Mouse (Mus musculus) MEL (cell line): Measurements from ENCODE around the gene Cabcoco1. TPM values are rescaled to one million over a fixed set of nuclear protein-coding genes. Genes with fewer than 3 reads are reported as not detected.

ENCODE experiments used
- DNase-seq: peaks from one replicate; pipeline ENCODE4 v3.0.0; 2011; ENCODE audit warnings: low read depth, low spot score
- H3K27ac ChIP-seq: 2 replicates; pipeline ENCODE4 v1.5.1; 2012; ENCODE audit warnings: low read depth, mild to moderate bottlenecking, control low read depth, low read length, moderate library complexity; ENCODE audit not compliant: control insufficient read depth
- H3K27me3 ChIP-seq, 2 experiments: fragments of 150-350 bp in 1 of 2; sonication (generic) in 1 of 2; 2 replicates each; pipeline ENCODE4 v1.6.1; 2012; ENCODE audit warnings: low read length in 2 of 2, mild to moderate bottlenecking in 2 of 2, improper control_type of control experiment in 1 of 2, moderate library complexity in 1 of 2; ENCODE audit not compliant: insufficient read depth in 2 of 2, control insufficient read depth in 1 of 2
- H3K36me3 ChIP-seq, 2 experiments: 2 replicates each; pipeline ENCODE4 v1.6.1; 2012 to 2014; ENCODE audit warnings: low read length in 2 of 2, improper control_type of control experiment in 1 of 2, inconsistent platforms in 1 of 2, mild to moderate bottlenecking in 1 of 2; ENCODE audit not compliant: insufficient read depth in 2 of 2, control insufficient read depth in 1 of 2
- H3K4me1 ChIP-seq, 2 experiments: fragments of 150-350 bp in 1 of 2; sonication (generic) in 1 of 2; 2 replicates each; pipeline ENCODE4 v1.6.1; 2012; ENCODE audit warnings: low read length in 2 of 2, improper control_type of control experiment in 1 of 2, mild to moderate bottlenecking in 1 of 2; ENCODE audit not compliant: insufficient read depth in 2 of 2, control insufficient read depth in 1 of 2
- H3K4me3 ChIP-seq, 2 experiments: fragments of 150-350 bp in 1 of 2; sonication (generic) in 1 of 2; 2 replicates each; pipeline ENCODE4 v1.5.1; 2012; ENCODE audit warnings: low read depth in 2 of 2, low read length in 2 of 2, mild to moderate bottlenecking in 2 of 2, moderate library complexity in 2 of 2, control low read depth in 1 of 2, improper control_type of control experiment in 1 of 2; ENCODE audit not compliant: control insufficient read depth in 1 of 2, insufficient read depth in 1 of 2
- H3K79me2 ChIP-seq: 2 replicates; pipeline ENCODE4 v1.6.1; 2012; ENCODE audit warnings: mild to moderate bottlenecking, low read length, moderate library complexity; ENCODE audit not compliant: control insufficient read depth, poor library complexity, insufficient read depth
- H3K9ac ChIP-seq: 2 replicates; pipeline ENCODE4 v1.6.1; 2012; ENCODE audit warnings: low read depth, mild to moderate bottlenecking, control low read depth, low read length, moderate library complexity; ENCODE audit not compliant: control insufficient read depth, poor library complexity, severe bottlenecking
- H3K9me3 ChIP-seq: fragments of 150-350 bp; sonication (generic); replicated peaks from 2 replicates; pipeline ENCODE4 v1.6.1; 2012; ENCODE audit warnings: mild to moderate bottlenecking, low read length, improper control_type of control experiment, moderate library complexity; ENCODE audit not compliant: insufficient read depth
- CHD1 ChIP-seq: IDR thresholded peaks from 2 replicates; pipeline ENCODE4 v1.6.1; 2012; ENCODE audit warnings: low read depth, mild to moderate bottlenecking, inconsistent platforms, low read length, improper control_type of control experiment
- CTCF ChIP-seq, 3 experiments: IDR thresholded peaks in 2 of 3; conservative IDR thresholded peaks in 1 of 3; 2 replicates each; pipeline ENCODE4 v1.5.1; 2011 to 2012; ENCODE audit warnings: low read length in 3 of 3, low read depth in 2 of 3, mild to moderate bottlenecking in 2 of 3, improper control_type of control experiment in 1 of 3, inconsistent platforms in 1 of 3, mixed read lengths in 1 of 3, moderate library complexity in 1 of 3; ENCODE audit not compliant: control insufficient read depth in 1 of 3, insufficient read depth in 1 of 3, poor library complexity in 1 of 3, severe bottlenecking in 1 of 3
- ELF1 ChIP-seq: IDR thresholded peaks from 2 replicates; pipeline ENCODE4 v1.6.1; 2014; ENCODE audit warnings: low read depth, mild to moderate bottlenecking, inconsistent platforms, low read length, improper control_type of control experiment, moderate library complexity
- EP300 ChIP-seq, 2 experiments: IDR thresholded peaks; 2 replicates each; pipeline ENCODE4 v1.6.1; 2011; ENCODE audit warnings: improper control_type of control experiment in 2 of 2, low read length in 2 of 2, low read depth in 1 of 2, mild to moderate bottlenecking in 1 of 2
- GATA1 ChIP-seq: IDR thresholded peaks from 2 replicates; pipeline ENCODE4 v1.6.1; 2011; ENCODE audit warnings: low read depth, low read length, improper control_type of control experiment
- JUND ChIP-seq: IDR thresholded peaks from 2 replicates; pipeline ENCODE4 v1.6.1; 2011; ENCODE audit warnings: low read depth, mild to moderate bottlenecking, improper control_type of control experiment, low read length
- KAT2A ChIP-seq: conservative IDR thresholded peaks from 2 replicates; pipeline ENCODE4 v1.6.1; 2012; ENCODE audit warnings: low read depth, low read length, improper control_type of control experiment, inconsistent platforms
- MAX ChIP-seq: IDR thresholded peaks from 2 replicates; pipeline ENCODE4 v1.6.1; 2011; ENCODE audit warnings: low read length, improper control_type of control experiment
- MAZ ChIP-seq: IDR thresholded peaks from 2 replicates; pipeline ENCODE4 v1.6.1; 2012; ENCODE audit warnings: low read depth, mild to moderate bottlenecking, inconsistent platforms, low read length, improper control_type of control experiment
- MXI1 ChIP-seq: IDR thresholded peaks from 2 replicates; pipeline ENCODE4 v1.6.1; 2011; ENCODE audit warnings: mild to moderate bottlenecking, low read depth, low read length, improper control_type of control experiment
- MYC ChIP-seq: IDR thresholded peaks from 2 replicates; pipeline ENCODE4 v1.6.1; 2011; ENCODE audit warnings: low read depth, mild to moderate bottlenecking, low read length, improper control_type of control experiment, moderate library complexity
- NELFE ChIP-seq: IDR thresholded peaks from 2 replicates; pipeline ENCODE4 v1.6.1; 2011; ENCODE audit warnings: low read depth, low read length, improper control_type of control experiment
- POLR2A ChIP-seq, 2 experiments: IDR thresholded peaks; 2 replicates each; pipeline ENCODE4 v1.6.1; 2011 to 2012; ENCODE audit warnings: low read length in 2 of 2, mild to moderate bottlenecking in 2 of 2, control low read depth in 1 of 2, improper control_type of control experiment in 1 of 2, low read depth in 1 of 2, moderate library complexity in 1 of 2; ENCODE audit not compliant: control insufficient read depth in 1 of 2, insufficient read depth in 1 of 2, poor library complexity in 1 of 2
- POLR2AphosphoS2 ChIP-seq: IDR thresholded peaks from 2 replicates; pipeline ENCODE4 v1.6.1; 2011; ENCODE audit warnings: low read length, improper control_type of control experiment
- POLR2AphosphoS5 ChIP-seq: IDR thresholded peaks from 2 replicates; pipeline ENCODE4 v1.6.1; 2012; ENCODE audit warnings: low read depth, borderline replicate concordance, mild to moderate bottlenecking, inconsistent platforms, low read length, moderate library complexity, mixed read lengths
- RAD21 ChIP-seq: IDR thresholded peaks from 2 replicates; pipeline ENCODE4 v1.6.1; 2011; ENCODE audit warnings: mild to moderate bottlenecking, low read depth, low read length, improper control_type of control experiment
- RCOR1 ChIP-seq: IDR thresholded peaks from 2 replicates; pipeline ENCODE4 v1.6.1; 2012; ENCODE audit warnings: low read depth, mild to moderate bottlenecking, inconsistent platforms, low read length, improper control_type of control experiment
- SIN3A ChIP-seq: IDR thresholded peaks from 2 replicates; pipeline ENCODE4 v1.6.1; 2012; ENCODE audit warnings: low read length, improper control_type of control experiment, inconsistent platforms
- SMC3 ChIP-seq: IDR thresholded peaks from 2 replicates; pipeline ENCODE4 v1.6.1; 2011; ENCODE audit warnings: low read depth, low read length, improper control_type of control experiment
- TAL1 ChIP-seq: IDR thresholded peaks from 2 replicates; pipeline ENCODE4 v1.6.1; 2012; ENCODE audit warnings: mild to moderate bottlenecking, inconsistent platforms, low read length, moderate library complexity, mixed read lengths
- TBP ChIP-seq: IDR thresholded peaks from 2 replicates; pipeline ENCODE4 v1.8.0; 2011; ENCODE audit warnings: low read depth, low read length, improper control_type of control experiment
- TCF12 ChIP-seq: IDR thresholded peaks from 2 replicates; pipeline ENCODE4 v1.6.1; 2014; ENCODE audit warnings: low read depth, mild to moderate bottlenecking, inconsistent platforms, low read length, improper control_type of control experiment, moderate library complexity
- UBTF ChIP-seq: IDR thresholded peaks from 2 replicates; pipeline ENCODE4 v1.6.1; 2012; ENCODE audit warnings: low read depth, mild to moderate bottlenecking, inconsistent platforms, low read length, improper control_type of control experiment, moderate library complexity, borderline replicate concordance; ENCODE audit not compliant: insufficient read depth
- USF2 ChIP-seq, 2 experiments: IDR thresholded peaks; 2 replicates each; pipeline ENCODE4 v1.6.1; 2011 to 2012; ENCODE audit warnings: improper control_type of control experiment in 2 of 2, low read length in 2 of 2, borderline replicate concordance in 1 of 2, inconsistent platforms in 1 of 2, low read depth in 1 of 2, mild to moderate bottlenecking in 1 of 2; ENCODE audit not compliant: insufficient read depth in 1 of 2
- ZC3H11A ChIP-seq: IDR thresholded peaks from 2 replicates; pipeline ENCODE4 v1.6.1; 2012; ENCODE audit warnings: low read depth, mild to moderate bottlenecking, inconsistent platforms, low read length, improper control_type of control experiment
- ZKSCAN1 ChIP-seq: IDR thresholded peaks from 2 replicates; pipeline ENCODE4 v1.6.1; 2012; ENCODE audit warnings: low read depth, mild to moderate bottlenecking, inconsistent platforms, low read length, improper control_type of control experiment, moderate library complexity
- ZMIZ1 ChIP-seq: IDR thresholded peaks from 2 replicates; pipeline ENCODE4 v1.6.1; 2012; ENCODE audit warnings: low read depth, mild to moderate bottlenecking, inconsistent platforms, low read length, improper control_type of control experiment, moderate library complexity
- ZNF384 ChIP-seq: IDR thresholded peaks from 2 replicates; pipeline ENCODE4 v1.6.1; 2012; ENCODE audit warnings: low read depth, mild to moderate bottlenecking, inconsistent platforms, low read length, improper control_type of control experiment
- polyA plus RNA-seq, 2 experiments: library from polyadenylated mRNA; stranded (reverse) in 1 of 2; unstranded in 1 of 2; fragments of >175 nt in 1 of 2; fragments of >200 nt in 1 of 2; gene quantifications; 2 replicates each; pipeline versions ENCODE4 v1.2.1 to v1.2.4; 2012; ENCODE audit warnings: low replicate concordance in 2 of 2, low read depth in 1 of 2; ENCODE audit not compliant: insufficient read length in 2 of 2, insufficient read depth in 1 of 2, missing spikeins in 1 of 2
- total RNA-seq: library from RNA; depleted of rRNA; stranded (reverse); fragments of 300-350 nt; gene quantifications from 2 replicates; pipeline ENCODE4 v1.2.3, GENCODE M21; 2012

Gene Cabcoco1
- total and polyA plus RNA-seq, 3 experiments, result not detected

DNA sequence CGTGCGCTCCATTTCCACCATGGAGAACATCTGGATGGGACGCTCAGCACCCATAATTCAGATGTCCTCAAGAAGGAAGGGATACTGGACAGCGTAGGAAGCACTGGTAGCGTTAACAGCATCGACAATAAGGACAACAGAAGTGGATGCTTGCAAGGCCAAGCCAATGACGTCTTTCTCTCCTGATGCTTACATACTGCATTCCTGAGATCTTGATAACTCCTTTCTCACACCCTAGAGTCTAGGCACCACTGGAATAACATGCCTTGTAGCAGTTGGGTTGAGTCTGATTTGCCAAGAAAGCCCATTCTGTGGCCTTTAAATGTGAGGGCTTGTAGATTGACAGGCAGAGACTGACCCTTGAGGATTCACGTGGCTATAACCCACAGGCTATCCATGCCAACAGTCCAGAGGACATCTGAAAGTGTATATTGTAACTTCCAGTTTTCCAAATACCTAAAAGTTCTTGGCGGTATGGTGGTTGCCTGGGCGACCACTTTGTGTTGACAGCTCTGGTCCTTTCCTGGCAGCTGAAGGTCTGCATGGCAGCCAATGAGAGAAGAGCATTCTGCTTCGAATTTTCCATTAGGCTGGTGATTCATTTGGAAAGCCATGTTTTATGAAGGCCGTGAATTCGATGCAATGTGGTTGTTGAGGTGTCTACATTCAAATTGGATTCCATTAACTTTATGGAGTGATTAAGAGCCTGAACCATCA is 124.5 kb downstream of the Cabcoco1 start:
- no peaks in the 10 kb centered on the region for H3K36me3 ChIP-seq
- H3K9me3 ChIP-seq, result no peaks in the 10 kb centered on the region
- no peaks in the 10 kb centered on the region for H3K79me2 ChIP-seq
- H3K27me3 ChIP-seq, result no peaks in the 10 kb centered on the region
- no peak overlapping the region for H3K9ac ChIP-seq
- H3K27ac ChIP-seq, result no peak overlapping the region
- TF ChIP-seq ELF1 (no peak), NELFE (no peak), POLR2AphosphoS2 (no peak), UBTF (no peak), MYC (no peak), SMC3 (no peak), CHD1 (no peak), ZC3H11A (no peak), TBP (no peak), RAD21 (no peak), ZMIZ1 (no peak), ZKSCAN1 (no peak), USF2 (IDR thresholded peaks at IDR 0.05; ENCODE audit: borderline replicate concordance in 1 of 2, insufficient read depth in 1 of 2, low read depth in 1 of 2, low read length in 2 of 2) (no peak), SIN3A (no peak), JUND (no peak), RCOR1 (no peak), POLR2A (IDR thresholded peaks at IDR 0.05; ENCODE audit: control insufficient read depth in 1 of 2, insufficient read depth in 1 of 2, low read depth in 1 of 2, low read length in 2 of 2, poor library complexity in 1 of 2) (no peak), POLR2AphosphoS5 (no peak), GATA1 (no peak)
- H3K4me3 ChIP-seq, result no peak overlapping the region
- DNase-seq, result no peak
- H3K4me1 ChIP-seq, result no peaks in the 10 kb centered on the region

DNA sequence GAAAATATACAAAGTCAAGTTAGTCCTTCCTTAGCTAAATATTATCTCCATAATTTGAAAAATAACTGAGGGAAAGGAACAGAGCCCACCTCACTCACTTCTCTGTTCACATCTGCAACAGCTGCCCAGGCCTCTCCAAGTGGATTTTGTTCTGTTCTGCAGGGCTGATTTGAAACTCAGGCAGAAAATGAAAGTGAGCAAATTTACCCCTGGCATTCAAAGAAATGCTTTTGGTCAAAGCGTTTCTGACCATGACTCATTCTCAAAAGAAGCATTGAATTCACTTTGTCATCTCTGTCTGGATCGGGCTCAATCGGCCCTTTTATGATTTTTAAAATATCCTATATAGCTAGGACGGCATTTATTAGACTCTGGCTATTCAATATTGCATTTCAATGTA is 135.8 kb downstream of the Cabcoco1 start:
- TF ChIP-seq SMC3 (no peak), GATA1 (no peak), JUND (no peak), ELF1 (no peak), CHD1 (no peak), ZKSCAN1 (no peak), MAZ (no peak), TBP (no peak), RCOR1 (no peak), EP300 (IDR thresholded peaks at IDR 0.05; ENCODE audit: low read depth in 1 of 2, low read length in 2 of 2) (no peak), MAX (no peak), POLR2A (IDR thresholded peaks at IDR 0.05; ENCODE audit: control insufficient read depth in 1 of 2, insufficient read depth in 1 of 2, low read depth in 1 of 2, low read length in 2 of 2, poor library complexity in 1 of 2) (no peak), POLR2AphosphoS5 (no peak), TCF12 (no peak), TAL1 (no peak), KAT2A (no peak), CTCF (IDR thresholded peaks at IDR 0.05 in 2 of 3, conservative IDR thresholded peaks at IDR 0.05 in 1 of 3; ENCODE audit: control insufficient read depth in 1 of 3, insufficient read depth in 1 of 3, low read depth in 2 of 3, low read length in 3 of 3, poor library complexity in 1 of 3, severe bottlenecking in 1 of 3) (no peak), ZNF384 (no peak), MXI1 (no peak)
- no peaks in the 10 kb centered on the region for H3K27me3 ChIP-seq
- no peaks in the 10 kb centered on the region for H3K4me1 ChIP-seq
- H3K79me2 ChIP-seq, result no peaks in the 10 kb centered on the region
- no peaks in the 10 kb centered on the region for H3K36me3 ChIP-seq
- H3K9ac ChIP-seq, result no peak overlapping the region
- no peak overlapping the region for H3K27ac ChIP-seq
- H3K9me3 ChIP-seq, result no peaks in the 10 kb centered on the region
- H3K4me3 ChIP-seq, result no peak overlapping the region
- no peak for DNase-seq
